Mouse (Mus musculus): ENCODE data around the gene Tas2r137.

DNA sequence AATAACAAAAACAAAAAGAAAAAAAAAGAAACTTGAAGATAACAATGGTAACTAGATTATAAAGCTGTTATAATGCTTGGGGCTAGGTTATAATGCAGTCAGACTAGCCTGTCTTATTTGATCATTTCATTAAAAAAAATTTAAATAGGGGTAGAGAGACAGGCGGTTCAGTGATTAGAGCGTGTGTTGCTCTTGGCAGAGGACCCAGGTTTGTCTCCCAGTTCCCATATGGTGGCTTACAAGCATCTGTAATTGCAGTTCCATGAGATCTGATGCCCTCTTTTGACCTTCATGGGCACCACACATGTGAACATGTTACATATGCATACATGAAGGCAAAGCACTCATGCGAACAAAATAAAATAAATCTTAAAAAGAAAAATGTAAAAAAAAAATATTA, 49.8 kb upstream of the Tas2r137 start:
- TF ChIP-seq MYC (IDR thresholded peaks at IDR 0.05; ENCODE audit: low read depth, low read length) (no peak), POLR2A (IDR thresholded peaks at IDR 0.05; ENCODE audit: low read depth, low read length) (no peak), SIN3A (IDR thresholded peaks at IDR 0.05; ENCODE audit: low read length) (no peak)

Data from CH12.LX (cell line).